Mouse (Mus musculus) cerebellum, adult 2 months (tissue): ENCODE measurements around the gene Cyb561d1. TPM values are rescaled to one million over a fixed set of nuclear protein-coding genes. Genes with fewer than 3 reads are reported as not detected.

Experiments used
- DNase-seq, 2 experiments: peaks; one replicate each; pipeline ENCODE4 v3.0.0; 2021
- H3K27ac ChIP-seq: fragments of 200-500 bp; 2 replicates; pipeline ENCODE4 v1.5.1; 2012; ENCODE audit warnings: low read length, control low read depth, inconsistent platforms; ENCODE audit not compliant: insufficient read depth
- H3K27me3 ChIP-seq: fragments of 200-500 bp; 2 replicates; pipeline ENCODE4 v1.6.1; 2012; ENCODE audit warnings: inconsistent platforms, mild to moderate bottlenecking, low read length, moderate library complexity; ENCODE audit not compliant: control insufficient read depth, insufficient read depth
- H3K4me1 ChIP-seq: fragments of 200-500 bp; 2 replicates; pipeline ENCODE4 v1.6.1; 2011; ENCODE audit warnings: low read length; ENCODE audit not compliant: control insufficient read depth, insufficient read depth
- H3K4me3 ChIP-seq: fragments of 200-500 bp; replicated peaks from 2 replicates; pipeline ENCODE3; 2011; ENCODE audit warnings: mild to moderate bottlenecking, low read depth, low read length, control low read depth; ENCODE audit not compliant: insufficient read depth
- CTCF ChIP-seq: fragments of 200-500 bp; IDR thresholded peaks from 2 replicates; pipeline ENCODE4 v1.5.1; 2011; ENCODE audit warnings: low read depth, mild to moderate bottlenecking, control low read depth, low read length, moderate library complexity, borderline replicate concordance; ENCODE audit not compliant: insufficient read depth
- POLR2A ChIP-seq: fragments of 200-500 bp; IDR thresholded peaks from 2 replicates; pipeline ENCODE4 v1.6.1; 2011; ENCODE audit warnings: low read length, control low read depth, borderline replicate concordance; ENCODE audit not compliant: insufficient read depth
- WGBS: fragments of 180-500 bp; shearing (Covaris S2); methylation state at CpG from one replicate; pipeline ENCODE4 v1.1.7; 2018; 5-methylcytosine and 5-hydroxymethylcytosine counted together
- polyA plus RNA-seq: library from polyadenylated mRNA; depleted of rRNA; stranded (reverse); fragments of >200 nt; gene quantifications from 2 replicates; pipeline ENCODE4 v1.2.3, GENCODE M21; 2012

The Cyb561d1 gene
- polyA plus RNA-seq, 1 experiment = 13.1 TPM

GRCm38 (mm10) chr3:108197066-108197497, 3.9 kb downstream of the Cyb561d1 start:
- H3K27ac ChIP-seq = peak overlapping the region; percentile 92
- TF ChIP-seq POLR2A (0 out of 2 replicates have a peak, but pooled peaks have one; percentile 32), CTCF (no peak)
- peak overlapping the region; percentile 51 for H3K4me3 ChIP-seq
- peaks cover 49% of the 10 kb centered on the region for H3K4me1 ChIP-seq
- 15% methylated on average over 14 of the region's 14 CpGs for WGBS
- H3K27me3 ChIP-seq = no peaks in the 10 kb centered on the region
- peak; percentile 68 to 76 for DNase-seq

- DNase-seq = peak; percentile 53 to 59
- WGBS = 29% methylated on average over 7 of the region's 7 CpGs
- TF ChIP-seq POLR2A = no peak
- no peak for TF ChIP-seq CTCF
- Histone ChIP-seq H3K27ac (peak overlapping the region; percentile 92), H3K4me1 (peaks cover 40% of the 10 kb centered on the region), H3K4me3 (peak overlapping the region; percentile 32), H3K27me3 (no peaks in the 10 kb centered on the region)
Measured at GRCm38 (mm10) chr3:108195941-108196590, 4.9 kb downstream of the Cyb561d1 start.

- DNase-seq = no peak
- peak overlapping the region; percentile 92; the same call in 1 of the 2 replicates for H3K27ac ChIP-seq
- H3K4me1 ChIP-seq = peaks cover 42% of the 10 kb centered on the region
- 89% methylated on average over 4 of the region's 4 CpGs for WGBS
- TF ChIP-seq CTCF = no peak
- no peak for TF ChIP-seq POLR2A
- H3K27me3 ChIP-seq = no peaks in the 10 kb centered on the region
- no peak overlapping the region for H3K4me3 ChIP-seq
Measured at GRCm38 (mm10) chr3:108195287-108195686, 5.7 kb downstream of the Cyb561d1 start.

DNA sequence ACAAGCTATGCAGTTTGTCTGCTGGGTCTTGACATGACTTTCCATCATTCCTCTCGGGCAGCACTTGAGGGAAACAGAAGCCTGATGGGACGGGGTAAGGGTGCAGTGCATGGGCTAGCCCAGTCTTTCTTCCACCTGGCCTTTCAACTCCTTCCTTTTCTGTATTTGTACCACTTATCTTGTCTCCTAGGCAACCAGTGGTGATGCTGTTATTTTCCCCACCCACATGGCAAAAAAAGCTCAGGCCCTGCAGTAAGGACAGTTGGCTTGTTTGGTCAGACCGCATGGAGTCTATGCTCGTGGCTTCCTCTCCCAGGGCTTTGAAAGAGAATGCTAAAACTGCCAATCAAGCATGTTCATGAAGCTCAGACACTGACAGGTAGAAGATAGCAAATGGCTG, 7.3 kb downstream of the Cyb561d1 start:
- peaks cover 50% of the 10 kb centered on the region for H3K4me1 ChIP-seq
- no peaks in the 10 kb centered on the region for H3K27me3 ChIP-seq
- H3K4me3 ChIP-seq = no peak overlapping the region
- DNase-seq = no peak
- WGBS = 71% methylated on average over 4 of the region's 4 CpGs
- no peak overlapping the region for H3K27ac ChIP-seq
- no peak for TF ChIP-seq CTCF
- TF ChIP-seq POLR2A = no peak

GRCm38 (mm10) chr3:108189897-108190296, 11.1 kb downstream of the Cyb561d1 start:
- peaks cover 41% of the 10 kb centered on the region for H3K4me1 ChIP-seq
- peak in 1 of 2 experiments; percentile 25 for DNase-seq
- H3K27ac ChIP-seq = 0 out of 2 replicates have a peak overlapping the region, but pooled peaks have one; percentile 6
- no peak for TF ChIP-seq POLR2A
- no peak for TF ChIP-seq CTCF
- peak overlapping the region; percentile 9 for H3K4me3 ChIP-seq
- no peaks in the 10 kb centered on the region for H3K27me3 ChIP-seq
- WGBS = 38% methylated on average over 5 of the region's 5 CpGs

GRCm38 (mm10) chr3:108188716-108189490, 12.1 kb downstream of the Cyb561d1 start:
- no peak for TF ChIP-seq POLR2A
- TF ChIP-seq CTCF = no peak
- Histone ChIP-seq H3K27ac (0 out of 2 replicates have a peak overlapping the region, but pooled peaks have one; percentile 6), H3K27me3 (no peaks in the 10 kb centered on the region), H3K4me1 (peaks cover 39% of the 10 kb centered on the region), H3K4me3 (peak overlapping the region; percentile 4)
- peak; percentile 57 to 70 for DNase-seq
- 59% methylated on average over 9 of the region's 9 CpGs for WGBS

GRCm38 (mm10) chr3:108187111-108187795, 13.8 kb downstream of the Cyb561d1 start:
- Histone ChIP-seq H3K4me1 (peaks cover 34% of the 10 kb centered on the region), H3K27ac (no peak overlapping the region), H3K4me3 (peak overlapping the region; percentile 87), H3K27me3 (no peaks in the 10 kb centered on the region)
- DNase-seq = peak; percentile 26 to 40
- whole genome bisulfite sequencing = 24% methylated on average over 20 of the region's 20 CpGs
- TF ChIP-seq CTCF (no peak), POLR2A (no peak)
